Mouse (Mus musculus) midbrain, embryonic 12.5 days (tissue): ENCODE measurements at regions not wholly inside any gene's neighbourhood (a gene's known extent, or its start where the extent isn't known, plus 50 kb on each side); places are given as distances from the start of the nearest gene placed in this dataset.

Source experiments
- ATAC-seq: fragments of 200-750 bp; cut with Nextera tagmentation; 2 replicates; pipeline ENCODE4 v1.8.0; 2017; ENCODE audit warnings: low read depth, moderate TSS enrichment, moderate library complexity; ENCODE audit not compliant: low FRiP score
- H3K27ac ChIP-seq: fragments of 300-500 bp; sonication (generic); replicated peaks from 2 replicates; pipeline ENCODE4 v1.5.1; 2016; ENCODE audit warnings: mild to moderate bottlenecking
- H3K27me3 ChIP-seq: fragments of 300-500 bp; sonication (generic); 2 replicates; pipeline ENCODE4 v1.6.1; 2016; ENCODE audit warnings: mild to moderate bottlenecking
- H3K36me3 ChIP-seq: fragments of 300-500 bp; sonication (generic); 2 replicates; pipeline ENCODE4 v1.6.1; 2016
- H3K4me1 ChIP-seq: fragments of 300-500 bp; sonication (generic); 2 replicates; pipeline ENCODE4 v1.6.1; 2016
- H3K4me2 ChIP-seq: fragments of 300-500 bp; sonication (generic); replicated peaks from 2 replicates; pipeline ENCODE4 v1.6.1; 2016; ENCODE audit warnings: mild to moderate bottlenecking, moderate library complexity
- H3K4me3 ChIP-seq: fragments of 300-500 bp; sonication (generic); 2 replicates; pipeline ENCODE4 v1.5.1; 2016; ENCODE audit warnings: mild to moderate bottlenecking
- H3K9ac ChIP-seq: fragments of 300-500 bp; sonication (generic); replicated peaks from 2 replicates; pipeline ENCODE4 v1.6.1; 2016; ENCODE audit warnings: mild to moderate bottlenecking, moderate library complexity
- H3K9me3 ChIP-seq: fragments of 300-500 bp; sonication (generic); 2 replicates; pipeline ENCODE4 v1.6.1; 2016; ENCODE audit warnings: mild to moderate bottlenecking
- WGBS: fragments of 180-500 bp; shearing (Covaris S2); methylation state at CpG from one replicate; pipeline ENCODE4 v1.1.7; 2016; 5-methylcytosine and 5-hydroxymethylcytosine counted together

DNA sequence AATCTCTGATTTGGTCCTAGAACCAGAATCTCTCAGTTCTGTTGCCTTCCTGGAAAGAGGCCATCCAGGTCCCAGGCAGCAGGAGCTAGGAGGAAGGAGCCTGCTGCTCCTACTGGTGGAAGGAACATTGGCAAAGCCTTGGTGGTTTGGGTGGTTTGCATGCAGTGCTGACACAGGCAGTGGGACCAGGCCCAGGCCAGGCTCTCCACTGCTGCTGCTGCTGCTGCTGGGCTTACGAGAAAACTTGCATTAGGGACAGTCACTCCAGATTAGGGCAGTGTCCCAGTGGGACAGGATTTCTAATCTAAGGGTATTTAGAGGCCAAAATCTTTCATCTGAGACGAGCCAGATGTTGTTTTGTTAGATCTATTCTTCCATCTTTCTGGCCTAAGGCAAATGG is 172.1 kb upstream of the Bmper start:
- H3K4me3 ChIP-seq, result no peak overlapping the region
- no peaks in the 10 kb centered on the region for H3K9me3 ChIP-seq
- H3K4me2 ChIP-seq, result no peak overlapping the region
- H3K27me3 ChIP-seq, result no peaks in the 10 kb centered on the region
- no peak overlapping the region for H3K27ac ChIP-seq
- H3K36me3 ChIP-seq, result no peaks in the 10 kb centered on the region
- no peak for ATAC-seq
- H3K9ac ChIP-seq, result no peak overlapping the region
- H3K4me1 ChIP-seq, result no peaks in the 10 kb centered on the region
- 47% methylated on average over 2 of the region's 2 CpGs for WGBS

DNA sequence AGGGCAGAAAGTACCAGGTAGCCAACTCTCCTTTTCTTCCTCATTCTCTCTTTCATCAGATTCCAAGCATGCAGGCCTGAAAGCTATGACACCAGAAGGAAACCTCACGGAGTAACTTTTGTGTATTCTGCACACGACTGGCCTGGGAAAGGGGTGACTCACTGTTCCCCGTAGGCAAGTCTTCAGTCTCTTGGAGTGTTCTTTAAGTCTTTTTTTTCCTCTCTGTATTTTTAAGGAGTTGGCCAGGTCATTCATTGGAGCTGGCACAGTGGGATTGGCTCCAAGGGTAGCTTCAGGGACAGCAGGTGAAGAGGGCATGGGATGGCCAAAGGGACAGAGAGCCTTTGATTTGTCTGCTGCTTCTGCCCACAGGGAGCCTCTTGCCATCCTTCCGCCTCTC is 163.3 kb upstream of the Bmper start:
- WGBS, result 72% methylated on average over 4 of the region's 4 CpGs
- ATAC-seq, result no peak
- no peak overlapping the region for H3K27ac ChIP-seq
- peaks cover 30% of the 10 kb centered on the region for H3K4me1 ChIP-seq
- no peaks in the 10 kb centered on the region for H3K9me3 ChIP-seq
- H3K4me3 ChIP-seq, result no peak overlapping the region
- no peak overlapping the region for H3K4me2 ChIP-seq
- H3K9ac ChIP-seq, result no peak overlapping the region
- no peaks in the 10 kb centered on the region for H3K36me3 ChIP-seq
- H3K27me3 ChIP-seq, result 0 out of 2 replicates have a peak, but pooled peaks cover 2% of the 10 kb centered on the region

DNA sequence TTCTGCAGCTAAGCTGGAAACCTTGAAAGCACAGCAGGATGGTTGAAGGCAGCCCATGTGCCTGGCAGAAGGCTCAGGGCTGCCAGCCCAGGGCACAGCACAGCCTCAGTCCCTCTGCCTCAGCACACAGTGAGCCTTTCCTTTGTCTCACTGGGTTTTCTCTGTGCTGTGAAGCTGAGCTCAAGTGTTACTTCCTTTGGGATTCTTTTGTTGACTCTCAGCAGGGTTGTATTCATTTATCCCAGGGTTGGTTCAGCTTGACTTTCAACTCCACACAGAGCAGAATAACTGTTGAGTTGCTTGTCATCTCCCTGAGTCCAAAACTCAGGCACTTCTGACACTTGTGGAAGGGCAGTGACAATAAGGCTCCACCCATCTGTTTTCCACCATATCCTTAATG is 162.3 kb upstream of the Bmper start:
- no peak for ATAC-seq
- Histone ChIP-seq H3K4me2 (no peak overlapping the region), H3K27ac (0 out of 2 replicates have a peak overlapping the region, but pooled peaks have one; percentile 52), H3K4me3 (no peak overlapping the region), H3K9ac (no peak overlapping the region), H3K27me3 (0 out of 2 replicates have a peak, but pooled peaks cover 2% of the 10 kb centered on the region), H3K36me3 (no peaks in the 10 kb centered on the region), H3K9me3 (no peaks in the 10 kb centered on the region), H3K4me1 (peaks cover 30% of the 10 kb centered on the region)

DNA sequence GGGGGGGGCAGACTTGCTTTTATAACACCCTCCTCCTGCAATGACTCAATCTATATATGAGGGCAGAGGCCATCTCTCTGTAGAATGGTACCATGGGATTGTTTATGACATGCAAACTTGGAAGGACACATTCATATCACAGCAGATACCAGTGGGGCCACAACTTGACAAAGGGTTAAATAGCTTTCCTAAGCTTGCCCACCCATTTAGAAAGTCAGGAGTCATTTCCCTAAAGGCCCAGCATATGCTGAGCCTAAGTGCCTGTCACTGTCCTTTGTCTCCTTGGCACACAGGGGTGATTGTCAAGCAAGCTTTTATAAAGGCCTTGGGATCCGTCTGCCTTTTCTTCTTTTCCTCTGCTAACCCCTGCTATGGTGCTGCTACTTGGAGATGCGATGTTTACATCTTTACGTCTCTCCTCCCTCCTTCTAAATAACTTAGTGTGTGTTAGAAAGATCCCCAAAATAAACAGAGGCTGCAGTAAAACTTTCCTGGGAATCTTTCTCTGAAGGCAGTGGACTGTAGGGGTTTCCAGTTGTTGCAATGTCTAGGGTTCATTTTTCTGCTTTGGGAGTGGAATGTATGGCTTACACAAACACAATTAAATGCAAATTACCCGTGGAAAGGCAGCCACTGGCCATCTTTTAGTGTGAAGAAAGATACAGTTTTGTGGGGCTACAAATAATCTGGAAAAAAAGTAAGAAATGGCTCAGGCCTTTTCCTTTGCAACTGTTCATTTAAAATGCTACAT is 161.5 kb upstream of the Bmper start:
- H3K36me3 ChIP-seq, result no peaks in the 10 kb centered on the region
- H3K4me3 ChIP-seq, result no peak overlapping the region
- H3K4me1 ChIP-seq, result peaks cover 30% of the 10 kb centered on the region
- H3K9me3 ChIP-seq, result no peaks in the 10 kb centered on the region
- WGBS, result 10% methylated on average over 4 of the region's 4 CpGs
- H3K27ac ChIP-seq, result peak overlapping the region; percentile 52
- H3K27me3 ChIP-seq, result 0 out of 2 replicates have a peak, but pooled peaks cover 2% of the 10 kb centered on the region
- 0 out of 2 replicates have a peak, but pooled peaks have one; percentile 31 for ATAC-seq
- H3K9ac ChIP-seq, result no peak overlapping the region
- H3K4me2 ChIP-seq, result 0 out of 2 replicates have a peak overlapping the region, but pooled peaks have one; percentile 9

DNA sequence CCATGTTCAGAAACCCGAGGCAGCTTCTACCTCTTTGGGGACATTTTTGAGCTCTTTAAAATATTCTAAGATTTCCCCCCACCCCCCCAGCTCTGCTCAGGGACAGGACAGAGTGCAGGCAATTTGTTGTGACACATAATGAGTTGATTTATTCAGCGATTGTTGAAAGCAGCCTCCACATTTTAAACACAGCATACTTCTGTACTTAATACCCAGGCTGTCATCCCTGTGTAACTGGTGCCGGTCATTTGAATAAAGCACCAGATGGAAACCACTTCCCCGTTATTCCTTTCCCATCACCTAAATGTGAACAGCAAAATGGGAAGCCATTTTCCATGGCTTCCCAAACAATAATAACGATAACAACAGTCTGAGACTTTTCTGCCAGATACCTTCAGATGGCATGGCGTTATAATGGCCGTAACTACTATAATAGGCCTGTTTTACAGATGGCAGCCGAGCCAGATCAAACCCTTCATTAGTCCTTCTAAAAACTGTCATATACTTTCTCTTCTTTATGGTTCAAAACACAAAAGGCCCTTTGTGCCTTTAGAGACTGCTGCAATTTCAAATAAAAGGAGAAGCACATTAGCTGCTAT is 160.7 kb upstream of the Bmper start:
- peak; percentile 69 for ATAC-seq
- 0 out of 2 replicates have a peak overlapping the region, but pooled peaks have one; percentile 9 for H3K4me2 ChIP-seq
- H3K9ac ChIP-seq, result no peak overlapping the region
- 0 out of 2 replicates have a peak, but pooled peaks cover 2% of the 10 kb centered on the region for H3K27me3 ChIP-seq
- no peaks in the 10 kb centered on the region for H3K9me3 ChIP-seq
- H3K27ac ChIP-seq, result peak overlapping the region; percentile 52
- H3K36me3 ChIP-seq, result no peaks in the 10 kb centered on the region
- no peak overlapping the region for H3K4me3 ChIP-seq
- H3K4me1 ChIP-seq, result peaks cover 30% of the 10 kb centered on the region
- WGBS, result 41% methylated on average over 8 of the region's 8 CpGs

DNA sequence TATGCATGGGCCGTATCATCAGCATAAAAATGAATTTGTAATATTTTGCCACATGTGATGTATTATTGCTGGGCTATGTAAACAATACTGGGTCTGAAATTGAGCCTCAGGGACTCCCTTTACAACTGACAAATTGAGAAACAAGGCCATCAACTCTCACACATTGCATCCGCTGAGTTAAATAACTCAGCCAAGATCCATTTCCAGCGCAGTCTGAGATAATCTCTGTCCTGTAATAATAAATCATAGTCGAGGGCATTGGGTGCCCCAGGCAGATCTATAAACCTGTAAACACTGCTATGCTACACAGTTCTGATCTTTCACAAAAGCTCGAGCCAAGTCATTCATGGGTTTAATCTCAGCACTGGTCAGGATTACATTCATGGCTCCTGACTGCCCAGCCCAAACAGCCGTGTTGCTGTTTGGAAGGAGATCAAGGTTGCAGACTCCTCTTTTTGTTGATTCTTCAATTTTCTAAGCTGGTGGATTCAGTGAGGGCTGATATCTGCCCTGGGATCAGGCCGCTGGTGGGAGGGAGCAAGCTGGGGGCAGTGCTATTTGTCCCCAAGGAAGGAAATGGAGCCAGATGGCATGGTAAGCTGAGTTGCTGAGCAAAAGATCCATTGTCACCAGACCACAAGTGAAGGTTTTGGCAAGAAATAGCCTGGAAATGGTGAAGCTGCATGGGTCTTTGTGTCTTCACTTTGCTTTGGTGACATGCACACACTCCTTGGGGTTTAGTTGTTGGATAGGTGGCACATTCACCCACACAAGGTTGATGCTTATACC is 160.0 kb upstream of the Bmper start:
- H3K9ac ChIP-seq, result no peak overlapping the region
- H3K4me1 ChIP-seq, result peaks cover 30% of the 10 kb centered on the region
- no peaks in the 10 kb centered on the region for H3K36me3 ChIP-seq
- H3K4me3 ChIP-seq, result no peak overlapping the region
- no peaks in the 10 kb centered on the region for H3K9me3 ChIP-seq
- peaks cover 4% of the 10 kb centered on the region for H3K27me3 ChIP-seq
- peak; percentile 19 for ATAC-seq
- WGBS, result 49% methylated on average over 7 of the region's 7 CpGs
- H3K27ac ChIP-seq, result peak overlapping the region; percentile 52
- H3K4me2 ChIP-seq, result no peak overlapping the region

DNA sequence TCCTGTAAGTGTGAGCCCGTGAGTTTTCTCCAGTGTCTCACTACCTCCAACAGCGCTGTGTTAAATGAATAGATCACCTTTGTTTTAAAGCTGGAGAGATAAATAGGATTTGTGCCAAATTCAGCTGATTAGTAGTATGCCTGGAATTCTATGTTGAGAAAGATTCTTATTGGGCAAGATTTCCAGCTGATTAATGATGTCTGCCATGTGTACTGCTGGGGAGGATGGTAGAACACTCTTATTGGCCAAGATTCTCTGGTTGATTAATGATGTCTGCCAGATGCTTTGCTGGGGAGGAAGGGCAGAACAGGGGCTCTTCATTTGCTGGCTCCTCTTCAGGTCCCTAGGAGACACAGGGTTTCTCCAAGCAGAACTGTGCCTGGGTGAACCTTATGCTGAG is 158.9 kb upstream of the Bmper start:
- peaks cover 30% of the 10 kb centered on the region for H3K4me1 ChIP-seq
- 92% methylated on average over 2 of the region's 2 CpGs for WGBS
- no peaks in the 10 kb centered on the region for H3K36me3 ChIP-seq
- ATAC-seq, result no peak
- no peak overlapping the region for H3K27ac ChIP-seq
- H3K9me3 ChIP-seq, result no peaks in the 10 kb centered on the region
- H3K9ac ChIP-seq, result no peak overlapping the region
- H3K4me2 ChIP-seq, result no peak overlapping the region
- peaks cover 9% of the 10 kb centered on the region for H3K27me3 ChIP-seq
- no peak overlapping the region for H3K4me3 ChIP-seq

DNA sequence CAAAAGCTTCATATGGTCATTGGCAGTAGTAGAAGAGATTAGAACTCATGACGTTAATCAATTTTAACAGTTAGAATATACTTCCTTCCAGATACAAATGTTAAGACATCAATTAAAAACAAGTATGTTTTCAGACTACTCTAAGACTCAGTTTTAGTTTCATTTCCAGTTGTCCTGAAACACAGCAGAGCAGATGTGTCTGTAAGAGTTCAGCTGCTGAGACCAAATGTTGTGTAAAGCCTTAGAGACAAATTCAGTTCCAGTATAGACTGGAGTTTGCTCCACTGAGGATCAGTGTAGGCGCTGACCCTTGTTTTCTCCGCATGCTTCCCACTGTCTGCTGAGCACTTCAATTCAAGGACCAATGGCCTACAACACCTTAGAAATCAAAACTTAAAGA is 158.1 kb upstream of the Bmper start:
- Histone ChIP-seq H3K4me1 (peaks cover 33% of the 10 kb centered on the region), H3K9ac (no peak overlapping the region), H3K4me2 (no peak overlapping the region), H3K9me3 (no peaks in the 10 kb centered on the region), H3K27ac (no peak overlapping the region), H3K4me3 (no peak overlapping the region), H3K36me3 (no peaks in the 10 kb centered on the region), H3K27me3 (peaks cover 9% of the 10 kb centered on the region)
- WGBS, result 96% methylated on average over 3 of the region's 3 CpGs
- no peak for ATAC-seq

DNA sequence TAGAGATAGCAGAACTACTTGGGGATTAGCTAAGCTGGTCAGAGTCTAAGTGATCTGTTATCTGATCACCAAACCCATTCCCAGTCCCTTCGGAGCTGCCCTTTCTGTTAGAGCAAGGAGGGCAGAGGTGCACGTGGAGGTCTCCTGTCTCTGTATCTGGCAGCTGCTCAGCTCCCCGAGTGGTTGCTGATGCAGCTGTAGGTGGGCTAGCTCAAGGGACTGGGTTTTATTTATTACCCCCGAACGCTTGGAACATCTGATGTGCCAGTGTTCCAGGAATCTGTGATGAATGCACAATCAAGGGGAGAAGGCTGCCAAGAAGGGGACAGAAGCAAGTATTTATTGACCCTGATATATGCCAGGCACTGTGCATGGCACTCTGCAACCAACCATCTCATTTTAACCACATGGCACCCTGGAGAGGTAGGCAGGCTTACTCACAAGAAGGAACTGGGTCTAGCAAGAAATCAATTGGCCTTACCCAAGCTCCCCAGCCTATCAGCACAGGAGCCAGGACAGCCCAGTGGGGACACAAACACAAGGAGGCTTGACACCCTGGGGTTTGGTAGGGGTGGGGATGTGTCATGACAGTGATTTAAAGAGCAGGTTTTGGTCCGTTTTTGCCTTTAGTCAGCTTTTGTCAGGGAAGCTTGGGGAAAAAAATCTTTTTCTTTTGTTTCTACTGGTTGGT is 154.6 kb upstream of the Bmper start:
- peaks cover 9% of the 10 kb centered on the region for H3K27me3 ChIP-seq
- H3K4me3 ChIP-seq, result no peak overlapping the region
- H3K4me1 ChIP-seq, result peaks cover 3% of the 10 kb centered on the region; the same call in 1 of the 2 replicates
- H3K9ac ChIP-seq, result no peak overlapping the region
- H3K27ac ChIP-seq, result no peak overlapping the region
- 81% methylated on average over 6 of the region's 6 CpGs for WGBS
- no peak for ATAC-seq
- H3K36me3 ChIP-seq, result no peaks in the 10 kb centered on the region
- no peaks in the 10 kb centered on the region for H3K9me3 ChIP-seq
- H3K4me2 ChIP-seq, result no peak overlapping the region

DNA sequence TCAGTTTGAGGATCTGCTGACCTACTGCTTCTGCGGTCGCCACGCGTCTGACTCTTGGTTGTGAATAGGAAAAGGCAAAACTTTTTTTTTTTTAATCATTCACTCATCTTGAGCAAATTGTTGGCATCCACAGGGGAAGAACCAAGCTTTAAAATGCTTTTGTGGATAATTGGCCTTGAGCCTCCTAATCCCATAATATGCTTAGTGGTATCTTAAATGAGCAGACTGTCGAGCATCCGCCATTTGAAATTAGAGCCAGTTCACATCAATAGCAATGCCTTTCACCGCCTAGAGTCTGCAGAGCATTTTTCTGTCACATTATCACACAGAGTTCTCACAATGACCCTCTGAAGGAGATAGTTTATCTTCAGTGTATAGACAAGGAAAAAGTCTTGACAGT is 153.7 kb upstream of the Bmper start:
- Histone ChIP-seq H3K9ac (no peak overlapping the region), H3K9me3 (no peaks in the 10 kb centered on the region), H3K27me3 (peaks cover 9% of the 10 kb centered on the region), H3K4me1 (peaks cover 3% of the 10 kb centered on the region; the same call in 1 of the 2 replicates), H3K4me3 (no peak overlapping the region), H3K36me3 (no peaks in the 10 kb centered on the region), H3K27ac (no peak overlapping the region), H3K4me2 (no peak overlapping the region)
- ATAC-seq, result no peak
- WGBS, result 52% methylated on average over 7 of the region's 7 CpGs

DNA sequence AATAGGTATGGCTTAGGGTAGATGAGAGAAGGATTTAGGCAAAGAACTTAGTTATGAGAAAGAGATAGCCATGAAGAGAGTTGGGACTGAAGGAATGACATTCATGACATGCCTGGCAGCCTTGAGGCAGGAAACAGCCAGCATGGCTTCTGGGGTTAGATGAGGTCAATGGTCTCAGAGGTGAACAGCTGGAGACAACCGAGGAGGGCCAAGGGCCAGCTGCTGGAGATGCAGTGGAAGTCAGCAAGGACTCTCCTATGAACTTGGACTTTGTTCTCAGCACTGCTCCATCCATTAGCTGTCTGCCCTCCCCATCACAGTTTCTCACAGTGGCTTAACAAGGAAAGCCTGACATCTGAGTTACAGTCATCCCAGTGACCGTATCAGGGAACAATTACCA is 151.9 kb upstream of the Bmper start:
- no peaks in the 10 kb centered on the region for H3K9me3 ChIP-seq
- no peak for ATAC-seq
- WGBS, result 60% methylated on average over 2 of the region's 2 CpGs

More for the DNA sequence above, 151.9 kb upstream of the Bmper start:
- Histone ChIP-seq H3K36me3 (no peaks in the 10 kb centered on the region), H3K4me1 (peaks cover 3% of the 10 kb centered on the region; the same call in 1 of the 2 replicates), H3K27me3 (peaks cover 9% of the 10 kb centered on the region), H3K9ac (no peak overlapping the region), H3K4me2 (no peak overlapping the region), H3K4me3 (no peak overlapping the region), H3K27ac (no peak overlapping the region)
